Comparison of ENCODE assay signal across 10 mouse cellular contexts in the genomic region with DNA sequence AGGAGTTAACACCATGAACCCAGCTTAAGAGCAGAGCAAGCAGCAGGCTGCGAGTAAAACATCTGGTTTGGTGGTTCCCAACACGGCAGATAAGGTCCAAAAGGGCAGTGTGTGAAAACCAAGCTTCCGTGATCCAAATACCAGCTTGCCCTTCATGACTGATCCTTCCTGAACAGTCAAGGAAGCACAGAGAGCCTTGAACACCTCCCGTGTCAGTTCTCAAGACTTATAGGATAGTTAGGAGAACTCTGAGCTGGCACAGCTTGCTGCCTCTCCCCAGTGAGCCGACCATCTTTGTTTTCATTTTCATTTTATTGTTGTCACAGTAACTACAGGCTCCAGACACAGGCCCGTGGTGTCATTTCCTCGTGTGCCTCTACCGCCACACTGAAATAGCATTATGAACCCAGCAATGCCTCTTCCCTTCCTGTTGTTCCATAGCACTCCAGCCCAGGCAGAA. TPM values are rescaled to one million over a fixed set of nuclear protein-coding genes. Genes with fewer than 3 reads are reported as not detected.
DNase-seq lines count a peak whose midpoint lies in the region; ATAC-seq lines count a peak whose summit lies in the region.
"Had no signal": no experiment of that assay in that cellular context is flagged by ENCODE, and none has a peak within 500 bp of the region (broad histone marks: within the 10 kb centered on the region; RNA-seq: fewer than 3 reads in every experiment).

No protein-coding gene starts in this region.

- H3K4me1 ChIP-seq in kidney, embryonic 16.5 days (ENCODE audit: insufficient read depth, low read length), result peaks cover 2% of the 10 kb centered on the region; the same call in 1 of the 2 replicates
- H3K4me1 ChIP-seq: liver, embryonic 15.5 days had no signal

- H3K9me3 ChIP-seq in kidney, embryonic 16.5 days (ENCODE audit: low read length), result no peaks in the 10 kb centered on the region
- H3K9me3 ChIP-seq: liver, embryonic 15.5 days had no signal

- H3K36me3 ChIP-seq in kidney, embryonic 16.5 days (ENCODE audit: insufficient read depth, low read length), result no peaks in the 10 kb centered on the region
- H3K36me3 ChIP-seq: liver, embryonic 15.5 days had no signal

- DNase-seq in kidney, adult 8-10 months, result no peak
- peak; percentile 4 for DNase-seq in naive thymus-derived CD4-positive, alpha-beta T cell, adult 2 months (ENCODE audit: low read depth)
- DNase-seq in layer of hippocampus, postnatal 14 days (ENCODE audit: low spot score in 2 of 2), result no peak
- no peak for DNase-seq in left cerebral cortex, adult 11 months (ENCODE audit: low spot score)
- DNase-seq in ovary, postnatal 36 days (ENCODE audit: low spot score), result no peak
- DNase-seq: thymus, adult 18-20 months had no signal

- WGBS in kidney, embryonic 16.5 days, result 42% methylated on average over 8 of the region's 8 CpGs

- no peak overlapping the region for H3K9ac ChIP-seq in kidney, embryonic 16.5 days (replicated peaks; ENCODE audit: low read length)
- H3K9ac ChIP-seq: liver, embryonic 15.5 days had no signal

- 0 out of 2 replicates have a peak overlapping the region, but pooled peaks have one; percentile 11 for H3K4me2 ChIP-seq in kidney, embryonic 16.5 days (replicated peaks; ENCODE audit: low read depth, low read length)
- H3K4me2 ChIP-seq: liver, embryonic 15.5 days had no signal

- no peak overlapping the region for H3K4me3 ChIP-seq in kidney, embryonic 16.5 days (ENCODE audit: low read length)
- H3K4me3 ChIP-seq: liver, embryonic 15.5 days had no signal

- no peaks in the 10 kb centered on the region for H3K27me3 ChIP-seq in kidney, embryonic 16.5 days (ENCODE audit: insufficient read depth, low read length)
- H3K27me3 ChIP-seq: liver, embryonic 15.5 days had no signal

- ATAC-seq in kidney, embryonic 16.5 days (ENCODE audit: low FRiP score, low TSS enrichment), result no peak
- ATAC-seq in common myeloid progenitor, adult 5-6 weeks (replicated peaks; ENCODE audit: low read depth, poor library complexity, severe bottlenecking), result peak; percentile 81
- ATAC-seq in inflammation-experienced regulatory T-cells, adult 6 months, result peak; percentile 75

- peak overlapping the region; percentile 2; the same call in 1 of the 2 replicates for H3K27ac ChIP-seq in kidney, embryonic 16.5 days (ENCODE audit: low read length)
- H3K27ac ChIP-seq: liver, embryonic 15.5 days had no signal

RNA-seq across cellular contexts. Expression of a gene that starts 42.0 kb away (rescaled TPM):
- polyA plus RNA-seq in kidney, embryonic 16.5 days (2015; fragmentation: Nextera tagmentation; extraction: Ambion mirVana), result 5.2 and 5.7 TPM in 2 replicates
- total RNA-seq in common myeloid progenitor, adult 5-6 weeks (2017), result 0.34 and 0.46 TPM in 2 replicates
- 1 to 10 TPM in 2 of 3 experiments, under 1 TPM in 1; 0.36 to 1.7 (median 1.0) TPM for polyA plus RNA-seq in inflammation-experienced regulatory T-cells, adult 6 months (2017; shearing (Covaris generic))
- 10 to 100 TPM; 13.6 to 15.5 TPM for total RNA-seq in layer of hippocampus, postnatal 14 days (2021)

Comparison
In these comparisons a context has a peak if more than half of its experiments do, and no peak if none do; other contexts are left out.
1. RNA of a gene that starts 42.0 kb away (total RNA-seq): 13.6 to 15.5 TPM in layer of hippocampus, postnatal 14 days; 0.34 to 0.46 TPM in common myeloid progenitor, adult 5-6 weeks; every median in the first group is over 10 times any median in the second.